In genomic region chr10:21251881-21252534, GRCm38 (mm10) we compare ENCODE assay signal across 10 mouse cellular contexts. TPM values are rescaled to one million over a fixed set of nuclear protein-coding genes. Genes with fewer than 3 reads are reported as not detected.
DNase-seq lines count a peak whose midpoint lies in the region; ATAC-seq lines count a peak whose summit lies in the region.
"Had no signal": no experiment of that assay in that cellular context is flagged by ENCODE, and none has a peak within 500 bp of the region (broad histone marks: within the 10 kb centered on the region; RNA-seq: fewer than 3 reads in every experiment).

No protein-coding gene starts in this region.

- H3K4me1 ChIP-seq in forebrain, embryonic 16.5 days (replicated peaks; ENCODE audit: control insufficient read depth, insufficient read depth, low read length) = no peaks in the 10 kb centered on the region
- H3K4me1 ChIP-seq: neural tube, embryonic 12.5 days had no signal

- ATAC-seq in forebrain, embryonic 16.5 days = no peak

- no peak overlapping the region for H3K4me2 ChIP-seq in forebrain, embryonic 16.5 days (ENCODE audit: low read length)
- H3K4me2 ChIP-seq: neural tube, embryonic 12.5 days had no signal

- 56% methylated on average over 15 of the region's 15 CpGs for WGBS in forebrain, embryonic 16.5 days

- no peak overlapping the region for H3K27ac ChIP-seq in forebrain, embryonic 16.5 days (ENCODE audit: low read length)
- H3K27ac ChIP-seq: kidney, postnatal 0 days; neural tube, embryonic 12.5 days had no signal

- no peak overlapping the region for H3K9ac ChIP-seq in forebrain, embryonic 16.5 days (replicated peaks; ENCODE audit: low read depth, low read length)
- H3K9ac ChIP-seq: neural tube, embryonic 12.5 days had no signal

- no peaks in the 10 kb centered on the region for H3K9me3 ChIP-seq in forebrain, embryonic 16.5 days (ENCODE audit: control insufficient read depth, low read length)
- H3K9me3 ChIP-seq: neural tube, embryonic 12.5 days had no signal

- peak; percentile 24 for DNase-seq in urinary bladder, postnatal 14 days (ENCODE audit: low spot score)
- DNase-seq in urinary bladder, postnatal 10 days (ENCODE audit: low spot score) = no peak
- DNase-seq in adrenal gland, postnatal 14 days = peak; percentile 77
- DNase-seq in kidney, postnatal 4 days = peak; percentile 5 to 9
- DNase-seq in natural killer cell, adult 2 months (ENCODE audit: low spot score in 2 of 2) = peak; percentile 89 to 95
- peak; percentile 90 for DNase-seq in thymus, postnatal 14 days
- no peak for DNase-seq in gastrocnemius, adult 18-20 months (ENCODE audit: low spot score)

- no peaks in the 10 kb centered on the region for H3K27me3 ChIP-seq in forebrain, embryonic 16.5 days (replicated peaks; ENCODE audit: control insufficient read depth, insufficient read depth, low read length)
- H3K27me3 ChIP-seq: neural tube, embryonic 12.5 days had no signal

- no peak overlapping the region for H3K4me3 ChIP-seq in forebrain, embryonic 16.5 days (replicated peaks; ENCODE audit: low read length)
- H3K4me3 ChIP-seq: neural tube, embryonic 12.5 days had no signal

- H3K36me3 ChIP-seq in forebrain, embryonic 16.5 days (ENCODE audit: control insufficient read depth, insufficient read depth) = no peaks in the 10 kb centered on the region
- H3K36me3 ChIP-seq: neural tube, embryonic 12.5 days had no signal

RNA-seq across cellular contexts. Expression of gene Hbs1l, which starts 43.8 kb away (rescaled TPM):
- total RNA-seq in adrenal gland, postnatal 14 days (2021) = 66.1 and 67.0 TPM in 2 replicates
- 123 and 127 TPM in 2 replicates for polyA plus RNA-seq in forebrain, embryonic 16.5 days (2015; fragmentation: Nextera tagmentation; extraction: Ambion mirVana)
- 10 to 100 TPM; 61.6 to 63.1 TPM for total RNA-seq in gastrocnemius, adult 18-20 months (2021)

Comparison
In these comparisons a context has a peak if more than half of its experiments do, and no peak if none do; other contexts are left out.
1. DNase-seq: peak in urinary bladder, postnatal 14 days (single experiment), adrenal gland, postnatal 14 days (single experiment), kidney, postnatal 4 days (2 of 2), natural killer cell, adult 2 months (2 of 2) and thymus, postnatal 14 days (single experiment); none in urinary bladder, postnatal 10 days (single experiment) and gastrocnemius, adult 18-20 months (single experiment).